Comparison of ENCODE assay signal across 30 mouse cellular contexts in genomic region chr12:58909826-58910225, GRCm38 (mm10).
DNase-seq lines count a peak whose midpoint lies in the region; ATAC-seq lines count a peak whose summit lies in the region.
"Had no signal": no experiment of that assay in that cellular context is flagged by ENCODE, and none has a peak within 500 bp of the region (broad histone marks: within the 10 kb centered on the region; RNA-seq: fewer than 3 reads in every experiment).

No protein-coding gene starts in this region.

- H3K9ac ChIP-seq in forebrain, embryonic 14.5 days (ENCODE audit: low read length) = no peak overlapping the region
- no peak overlapping the region for H3K9ac ChIP-seq in forebrain, embryonic 11.5 days (ENCODE audit: low read length)
- no peak overlapping the region for H3K9ac ChIP-seq in heart, embryonic 12.5 days
- H3K9ac ChIP-seq: embryonic facial prominence, embryonic 13.5 days; heart, embryonic 13.5 days; hindbrain, embryonic 12.5 days; hindbrain, embryonic 15.5 days; intestine, embryonic 15.5 days; kidney, embryonic 15.5 days had no signal

- no peaks in the 10 kb centered on the region for H3K36me3 ChIP-seq in forebrain, embryonic 14.5 days (ENCODE audit: control insufficient read depth, insufficient read depth, low read length)
- H3K36me3 ChIP-seq in forebrain, embryonic 11.5 days (ENCODE audit: control insufficient read depth, insufficient read depth, low read length) = no peaks in the 10 kb centered on the region
- H3K36me3 ChIP-seq in heart, embryonic 12.5 days = no peaks in the 10 kb centered on the region
- H3K36me3 ChIP-seq: embryonic facial prominence, embryonic 13.5 days; forebrain, embryonic 10.5 days; G1E; heart, embryonic 13.5 days; hindbrain, embryonic 12.5 days; hindbrain, embryonic 15.5 days; intestine, embryonic 15.5 days; kidney, embryonic 15.5 days had no signal

- H3K4me2 ChIP-seq in forebrain, embryonic 14.5 days (ENCODE audit: low read length) = no peak overlapping the region
- no peak overlapping the region for H3K4me2 ChIP-seq in forebrain, embryonic 11.5 days (ENCODE audit: low read depth, low read length, severe bottlenecking)
- no peak overlapping the region for H3K4me2 ChIP-seq in heart, embryonic 12.5 days
- H3K4me2 ChIP-seq: embryonic facial prominence, embryonic 13.5 days; heart, embryonic 13.5 days; hindbrain, embryonic 12.5 days; hindbrain, embryonic 15.5 days; intestine, embryonic 15.5 days; kidney, embryonic 15.5 days had no signal

- no peaks in the 10 kb centered on the region for H3K4me1 ChIP-seq in forebrain, embryonic 14.5 days (ENCODE audit: control insufficient read depth, insufficient read depth, low read length)
- no peaks in the 10 kb centered on the region for H3K4me1 ChIP-seq in forebrain, embryonic 11.5 days (replicated peaks; ENCODE audit: control insufficient read depth, insufficient read depth, low read length)
- no peaks in the 10 kb centered on the region for H3K4me1 ChIP-seq in heart, embryonic 12.5 days (replicated peaks)
- H3K4me1 ChIP-seq: embryonic facial prominence, embryonic 13.5 days; forebrain, embryonic 10.5 days; heart, embryonic 13.5 days; hindbrain, embryonic 12.5 days; hindbrain, embryonic 15.5 days; intestine, embryonic 15.5 days; kidney, embryonic 15.5 days had no signal

- DNase-seq in adrenal gland, adult 8-10 months = peak; percentile 11
- no peak for DNase-seq in adrenal gland, postnatal 25 days
- peak; percentile 41 for DNase-seq in forebrain, embryonic 14.5 days (ENCODE audit: low spot score)
- no peak for DNase-seq in forebrain, embryonic 11.5 days (ENCODE audit: low spot score)
- DNase-seq in Muller cell, postnatal 12 days (ENCODE audit: inconsistent ontology term) = peak; percentile 82
- peak; percentile 14 for DNase-seq in brain, adult 2 months (ENCODE audit: low read depth, low spot score)
- DNase-seq: B cell, adult 2 months; cerebellum, adult 11 months; cerebellum, adult 2 months; cerebellum, adult 9-11 months; cerebellum, postnatal 25 days; gastrocnemius, adult 2 months; gastrocnemius, postnatal 14 days; heart, adult 18-20 months; heart, postnatal 14 days; heart, postnatal 4 days; kidney, adult 11 months; kidney, adult 8-10 months had no signal

- no peaks in the 10 kb centered on the region for H3K27me3 ChIP-seq in forebrain, embryonic 14.5 days (replicated peaks; ENCODE audit: control insufficient read depth, insufficient read depth, low read length)
- no peaks in the 10 kb centered on the region for H3K27me3 ChIP-seq in forebrain, embryonic 11.5 days (ENCODE audit: control insufficient read depth, insufficient read depth, low read length)
- no peaks in the 10 kb centered on the region for H3K27me3 ChIP-seq in heart, embryonic 12.5 days (replicated peaks)
- H3K27me3 ChIP-seq: CH12.LX; embryonic facial prominence, embryonic 13.5 days; heart, embryonic 13.5 days; hindbrain, embryonic 12.5 days; hindbrain, embryonic 15.5 days; intestine, embryonic 15.5 days; kidney, embryonic 15.5 days had no signal

- H3K9me3 ChIP-seq in forebrain, embryonic 14.5 days (replicated peaks; ENCODE audit: control insufficient read depth, low read length) = no peaks in the 10 kb centered on the region
- no peaks in the 10 kb centered on the region for H3K9me3 ChIP-seq in forebrain, embryonic 11.5 days (ENCODE audit: control insufficient read depth, low read length)
- H3K9me3 ChIP-seq in heart, embryonic 12.5 days (replicated peaks) = no peaks in the 10 kb centered on the region
- H3K9me3 ChIP-seq: embryonic facial prominence, embryonic 13.5 days; forebrain, embryonic 10.5 days; G1E; heart, embryonic 13.5 days; hindbrain, embryonic 12.5 days; hindbrain, embryonic 15.5 days; intestine, embryonic 15.5 days; kidney, embryonic 15.5 days had no signal

- no peak overlapping the region for H3K27ac ChIP-seq in forebrain, embryonic 14.5 days (ENCODE audit: low read depth, low read length)
- H3K27ac ChIP-seq in forebrain, embryonic 11.5 days (ENCODE audit: low read depth, low read length) = no peak overlapping the region
- no peak overlapping the region for H3K27ac ChIP-seq in heart, embryonic 12.5 days (ENCODE audit: poor library complexity, severe bottlenecking)
- H3K27ac ChIP-seq: embryonic facial prominence, embryonic 13.5 days; forebrain, embryonic 10.5 days; gastrocnemius, adult 2 months; heart, embryonic 13.5 days; hindbrain, embryonic 12.5 days; hindbrain, embryonic 15.5 days; intestine, embryonic 15.5 days; kidney, embryonic 15.5 days had no signal

- WGBS in forebrain, embryonic 14.5 days = 49% methylated on average over 4 of the region's 4 CpGs
- WGBS in forebrain, embryonic 11.5 days = 82% methylated on average over 4 of the region's 4 CpGs
- WGBS in heart, embryonic 12.5 days = 82% methylated on average over 4 of the region's 4 CpGs

- no peak overlapping the region for H3K4me3 ChIP-seq in forebrain, embryonic 14.5 days (ENCODE audit: low read depth, low read length)
- H3K4me3 ChIP-seq in forebrain, embryonic 11.5 days (ENCODE audit: low read depth, low read length) = no peak overlapping the region
- no peak overlapping the region for H3K4me3 ChIP-seq in heart, embryonic 12.5 days
- H3K4me3 ChIP-seq: embryonic facial prominence, embryonic 13.5 days; forebrain, embryonic 10.5 days; gastrocnemius, adult 2 months; heart, embryonic 13.5 days; hindbrain, embryonic 12.5 days; hindbrain, embryonic 15.5 days; intestine, embryonic 15.5 days; kidney, embryonic 15.5 days had no signal

- no peak for ATAC-seq in forebrain, embryonic 14.5 days
- no peak for ATAC-seq in forebrain, embryonic 11.5 days (replicated peaks; ENCODE audit: low FRiP score)
- no peak for ATAC-seq in heart, embryonic 12.5 days (ENCODE audit: insufficient number of reproducible peaks, low FRiP score)
- ATAC-seq: activated CD4-positive, CD25-positive, alpha-beta regulatory T cell, adult 4 months; forebrain, embryonic 16.5 days; intestine, embryonic 15.5 days had no signal

Comparison
In these comparisons a context has a peak if more than half of its experiments do, and no peak if none do; other contexts are left out.
1. DNase-seq: peak in adrenal gland, adult 8-10 months (single experiment), forebrain, embryonic 14.5 days (single experiment), Muller cell, postnatal 12 days (single experiment) and brain, adult 2 months (single experiment); none in adrenal gland, postnatal 25 days (single experiment) and forebrain, embryonic 11.5 days (single experiment).